Mouse (Mus musculus) forelimb bud, embryonic 11.5 days (tissue): ENCODE data around the gene Usp29.
A peak's percentile ranks its signal among the peaks of the same experiment; 100 is the strongest.

ENCODE experiments used
- DNase-seq: peaks from one replicate; pipeline ENCODE4 v3.0.0-alpha.2; 2012; ENCODE audit warnings: low read depth, low spot score

Gene Usp29

GRCm38 (mm10) chr7:6730241-6730640 is at the start of gene Usp29, which contains the start of gene Peg3:
Gene Usp29 (plus strand): TSS chr7:6730578.
Gene Peg3 (minus strand): TSS chr7:6730431.
- DNase-seq = peak; percentile 92

GRCm38 (mm10) chr7:6685511-6685910 is 44.9 kb upstream of the Usp29 start:
- DNase-seq = no peak

GRCm38 (mm10) chr7:6696241-6697045 is 33.9 kb upstream of the Usp29 start, which contains the start of gene Zim1:
Gene Zim1 (minus strand): TSS chr7:6696450.
- peak; percentile 93 for DNase-seq

GRCm38 (mm10) chr7:6699230-6699629 is 31.1 kb upstream of the Usp29 start:
- no peak for DNase-seq

GRCm38 (mm10) chr7:6707416-6708015 is 22.9 kb upstream of the Usp29 start:
- DNase-seq = no peak

- no peak for DNase-seq
Measured at GRCm38 (mm10) chr7:6708451-6709180, 21.8 kb upstream of the Usp29 start.

GRCm38 (mm10) chr7:6709396-6709795 is 21.0 kb upstream of the Usp29 start:
- DNase-seq = no peak

- peak; percentile 54 for DNase-seq
Measured at GRCm38 (mm10) chr7:6727351-6728121, 2.8 kb upstream of the Usp29 start.

- DNase-seq = peak; percentile 88
Measured at GRCm38 (mm10) chr7:6728263-6728931, 2.0 kb upstream of the Usp29 start.

GRCm38 (mm10) chr7:6729061-6729817 is 1.1 kb upstream of the Usp29 start:
- peak; percentile 93 for DNase-seq

- DNase-seq = peak; percentile 49
Measured at GRCm38 (mm10) chr7:6730801-6731200, 423 bp downstream of the Usp29 start.

GRCm38 (mm10) chr7:6731373-6731772 is 995 bp downstream of the Usp29 start:
- no peak for DNase-seq

GRCm38 (mm10) chr7:6731930-6732329 is 1.6 kb downstream of the Usp29 start:
- no peak for DNase-seq

GRCm38 (mm10) chr7:6736060-6736459 is 5.7 kb downstream of the Usp29 start:
- no peak for DNase-seq

GRCm38 (mm10) chr7:6744281-6744904 is 14.0 kb downstream of the Usp29 start:
- DNase-seq = peak; percentile 43

GRCm38 (mm10) chr7:6749196-6749595 is 18.8 kb downstream of the Usp29 start:
- DNase-seq = no peak

GRCm38 (mm10) chr7:6753440-6753839 is 23.1 kb downstream of the Usp29 start:
- DNase-seq = peak; percentile 68

GRCm38 (mm10) chr7:6756777-6757291 is 26.5 kb downstream of the Usp29 start:
- no peak for DNase-seq

- no peak for DNase-seq
Measured at GRCm38 (mm10) chr7:6759698-6760097, 29.3 kb downstream of the Usp29 start.
